Mouse (Mus musculus) skeletal muscle tissue, postnatal 0 days (tissue): ENCODE data around the gene Ahctf1. TPM values are rescaled to one million over a fixed set of nuclear protein-coding genes. Genes with fewer than 3 reads are reported as not detected.

Source experiments
- polyA plus RNA-seq: library from polyadenylated mRNA; unstranded; fragments of >200 nt; fragmentation: Nextera tagmentation; extraction: Ambion mirVana; gene quantifications from 2 replicates; pipeline ENCODE4 v1.2.1, GENCODE M21; 2015

Ahctf1 gene
- polyA plus RNA-seq: 8.0 and 8.9 TPM in 2 replicates

GRCm38 (mm10) chr1:179803513-179804139 lies at the start of gene Ahctf1:
Gene Ahctf1 (minus strand): TSS chr1:179803680.

GRCm38 (mm10) chr1:179802610-179803512 lies 619 bp downstream of the Ahctf1 start, which contains the start of gene Gm10518:
Gene Gm10518 (plus strand): TSS chr1:179803376.

GRCm38 (mm10) chr1:179745171-179745570 lies 58.3 kb downstream of the Ahctf1 start, which contains the start of gene Kif28:
Gene Kif28 (minus strand): TSS chr1:179745271.

Other genes starting within 250 kb of the Ahctf1 start
- 161 and 163 TPM in 2 replicates for gene Sccpdh, start 135.5 kb downstream of the Ahctf1 start, polyA plus RNA-seq
- gene Kif28, start 58.4 kb downstream of the Ahctf1 start, polyA plus RNA-seq: 0.54 and 0.72 TPM in 2 replicates
- gene Gm10518, start 304 bp downstream of the Ahctf1 start, polyA plus RNA-seq: not detected in 2 replicates
- gene Cdc42bpa, start 156.8 kb upstream of the Ahctf1 start, polyA plus RNA-seq: 7.8 and 8.4 TPM in 2 replicates